Mouse (Mus musculus) ovary, postnatal 10 days (tissue): Measurements from ENCODE around the gene Tlr7.
"Not testable (repeated sequence)": the region's sequence is repeated elsewhere in the genome, so short reads cannot be mapped to it uniquely, and the experiment has no call there.

Experiments used
- DNase-seq: peaks from one replicate; pipeline ENCODE4 v3.0.0; 2022; ENCODE audit warnings: low spot score

The Tlr7 gene

GRCm38 (mm10) chrX:167330399-167330798 is at the start of gene Tlr7:
Gene Tlr7, minus strand, starts transcription at chrX:167330558.
- no peak for DNase-seq

- no peak for DNase-seq
These were observed 49.7 kb upstream of the Tlr7 start for GRCm38 (mm10) chrX:167380073-167380472.

DNA sequence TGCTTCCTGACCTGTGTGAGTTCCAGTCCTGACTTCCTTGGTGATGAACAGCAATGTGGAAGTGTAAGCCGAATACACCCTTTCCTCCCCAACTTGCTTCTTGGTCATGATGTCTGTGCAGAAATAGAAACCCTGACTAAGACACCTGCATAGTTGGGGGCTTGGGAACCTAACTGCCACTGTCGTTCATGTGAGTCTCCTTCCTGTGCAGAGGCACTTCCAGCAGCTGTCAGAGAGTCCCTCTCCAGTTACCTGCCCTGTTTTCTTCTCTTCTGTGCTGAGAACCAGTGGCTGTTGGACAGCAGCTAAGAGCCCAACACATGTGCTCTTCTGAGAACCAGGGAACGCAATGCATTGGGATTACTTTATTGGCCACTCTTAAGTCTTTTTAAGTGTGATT is 30.9 kb upstream of the Tlr7 start:
- not testable (repeated sequence) for DNase-seq

- no peak for DNase-seq
These were observed 29.3 kb upstream of the Tlr7 start for GRCm38 (mm10) chrX:167359704-167360103.

DNA sequence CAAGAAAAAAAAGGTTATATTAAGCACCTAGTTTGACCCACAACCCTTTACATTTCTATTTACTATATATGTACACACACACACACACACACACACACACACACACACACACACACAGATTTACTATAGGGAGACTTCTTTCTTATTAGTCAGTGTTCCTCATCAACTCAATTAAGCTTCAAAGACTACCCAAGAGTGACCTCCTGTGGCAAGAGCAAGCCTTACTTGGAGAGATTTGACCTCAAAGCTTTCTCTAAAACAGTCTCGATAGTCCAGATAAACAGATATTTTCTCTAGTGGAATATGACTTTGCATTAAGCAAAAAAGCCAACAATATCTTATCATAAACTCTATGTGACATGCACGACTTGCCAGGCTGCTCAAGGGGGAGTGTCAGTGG is 27.1 kb upstream of the Tlr7 start:
- DNase-seq = no peak

DNA sequence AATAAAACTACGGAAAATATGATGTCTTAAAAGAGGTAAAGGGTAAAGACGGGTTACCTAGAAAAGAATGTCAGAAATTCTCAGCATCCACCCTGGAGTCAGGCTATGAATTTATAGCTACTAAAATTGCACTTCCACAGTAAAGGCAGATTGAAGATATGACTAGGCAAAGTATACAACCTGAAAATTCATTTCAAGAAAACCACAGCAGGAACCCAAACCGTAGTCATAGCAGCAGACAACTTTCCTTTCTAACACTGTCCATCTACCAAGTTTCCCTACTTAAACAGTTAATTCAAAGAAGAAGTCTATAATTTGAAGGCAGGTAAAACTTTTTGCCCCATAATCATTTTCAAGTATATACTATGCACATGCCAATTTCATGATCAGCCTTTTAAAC is 25.6 kb upstream of the Tlr7 start:
- DNase-seq = no peak

GRCm38 (mm10) chrX:167353617-167354016 is 23.3 kb upstream of the Tlr7 start:
- no peak for DNase-seq

DNA sequence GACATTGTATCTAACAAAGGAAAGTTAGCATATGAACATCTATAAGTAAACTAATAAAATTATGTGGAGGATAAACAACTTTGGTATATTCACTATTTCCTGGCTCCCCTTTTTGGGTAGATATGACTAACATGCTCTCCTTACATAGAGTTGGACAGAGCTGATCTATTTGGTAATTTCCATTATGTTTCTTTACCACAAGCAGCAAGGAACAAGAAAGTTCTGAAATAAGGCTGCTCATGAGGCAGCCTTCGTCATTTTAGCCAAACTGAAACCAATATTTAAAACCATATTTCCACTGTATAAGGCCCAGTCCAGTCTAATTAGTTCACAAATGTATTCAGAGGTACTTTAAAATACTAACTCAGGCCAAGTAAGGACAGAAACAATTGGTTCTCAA is 16.1 kb upstream of the Tlr7 start:
- no peak for DNase-seq

- DNase-seq = no peak
These were observed 14.0 kb upstream of the Tlr7 start for GRCm38 (mm10) chrX:167344356-167344755.

GRCm38 (mm10) chrX:167341811-167342210 is 11.5 kb upstream of the Tlr7 start:
- DNase-seq = no peak

- DNase-seq = no peak
These were observed 9.8 kb upstream of the Tlr7 start for GRCm38 (mm10) chrX:167340190-167340589.

GRCm38 (mm10) chrX:167337990-167338389 is 7.6 kb upstream of the Tlr7 start:
- no peak for DNase-seq

- DNase-seq = no peak
These were observed 4.2 kb upstream of the Tlr7 start for GRCm38 (mm10) chrX:167334571-167334970.

DNA sequence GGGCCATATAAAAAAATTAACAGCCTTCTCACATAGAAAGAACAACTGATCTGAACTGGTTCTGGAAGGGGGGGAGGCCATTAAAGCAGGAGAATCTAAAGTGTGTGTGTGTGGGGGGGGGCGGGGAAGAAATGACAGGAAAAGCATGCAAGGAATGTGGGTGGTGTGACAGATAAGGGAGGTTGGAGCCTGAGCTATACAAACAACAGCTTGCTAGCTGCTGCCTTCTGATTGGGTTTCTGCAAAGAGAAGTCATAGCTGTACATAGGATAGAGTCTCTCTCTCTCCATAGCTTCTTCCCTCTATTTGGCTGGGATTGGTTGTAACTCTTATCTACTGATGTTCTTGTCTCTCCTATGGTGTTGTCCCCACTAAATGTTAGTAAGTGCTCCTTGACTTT is 2.2 kb upstream of the Tlr7 start:
- DNase-seq = no peak

DNA sequence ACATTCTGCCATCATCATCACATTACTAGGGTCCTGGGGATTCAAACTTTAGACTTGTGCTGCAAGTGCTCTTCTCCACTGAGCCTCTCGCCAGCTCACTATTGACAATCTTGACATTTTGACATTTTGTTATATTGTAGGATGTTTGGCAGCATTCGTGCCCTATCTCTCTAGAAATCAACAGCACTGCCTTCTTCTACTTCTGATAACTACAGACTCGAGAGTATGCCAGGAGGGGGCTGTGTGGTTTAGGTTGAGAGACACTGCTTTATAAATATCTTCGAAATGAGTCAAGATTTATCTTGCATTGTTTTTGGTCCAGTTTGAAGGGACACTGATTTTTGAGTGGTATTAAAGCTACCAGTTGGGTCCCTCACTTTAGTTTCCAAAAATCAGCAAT is 635 bp upstream of the Tlr7 start:
- no peak for DNase-seq

DNA sequence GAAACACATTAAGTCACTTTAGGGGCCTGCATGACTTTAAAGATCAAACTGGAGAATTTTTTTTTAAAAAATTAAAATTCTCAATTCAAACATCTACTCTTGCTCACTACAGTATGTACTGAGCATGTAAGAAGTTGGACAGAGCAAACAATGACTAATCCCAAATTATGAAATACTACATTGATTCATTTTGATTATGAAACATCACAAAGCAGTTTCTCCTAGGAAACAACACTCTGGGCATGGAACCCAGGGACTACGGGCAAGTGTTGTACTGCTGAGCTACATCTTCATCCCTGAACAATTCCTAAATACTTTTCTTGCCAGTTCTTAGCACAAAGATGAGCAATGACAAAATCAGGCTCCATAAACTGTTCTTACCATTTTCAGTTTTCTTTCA is 738 bp downstream of the Tlr7 start:
- no peak for DNase-seq

DNA sequence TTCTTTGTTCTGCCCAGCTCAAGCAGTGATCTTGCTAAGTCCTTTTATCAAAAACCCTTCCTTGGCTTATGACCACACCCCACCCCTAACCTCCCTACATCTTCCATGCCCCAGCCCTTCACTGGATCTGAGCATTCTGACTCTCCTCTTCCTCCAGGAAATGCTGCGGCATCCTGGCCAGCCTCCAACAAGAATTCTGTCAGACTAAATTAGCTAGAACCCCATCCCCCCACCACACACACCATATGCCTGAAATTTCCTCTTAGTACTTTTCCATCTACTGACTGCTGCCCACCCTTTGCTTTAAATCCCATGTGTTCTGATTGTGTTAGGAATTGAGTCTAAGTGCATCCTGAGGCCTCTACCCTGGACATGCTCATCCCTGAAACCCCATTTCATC is 1.3 kb downstream of the Tlr7 start:
- no peak for DNase-seq

DNA sequence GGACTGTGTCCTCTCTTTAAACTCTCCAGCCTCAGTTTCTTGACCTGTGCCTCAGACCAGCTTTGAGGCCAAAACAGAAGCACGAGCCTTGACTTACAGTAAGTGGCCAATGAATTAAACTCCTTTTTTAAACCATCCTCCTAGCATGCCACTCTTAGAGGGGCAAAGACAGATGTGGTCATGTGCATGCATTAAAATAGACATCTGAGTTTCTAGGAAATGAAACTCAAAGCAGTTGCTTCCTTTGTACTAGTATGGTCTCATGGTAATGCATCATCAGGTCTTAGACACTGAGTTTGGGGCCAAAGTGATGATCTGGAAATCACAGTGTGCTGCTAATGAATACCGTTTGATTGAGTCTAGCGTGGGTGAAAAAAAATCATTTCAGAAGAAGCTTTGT is 1.8 kb downstream of the Tlr7 start:
- no peak for DNase-seq

GRCm38 (mm10) chrX:167323742-167324141 is 6.6 kb downstream of the Tlr7 start:
- DNase-seq = no peak

DNA sequence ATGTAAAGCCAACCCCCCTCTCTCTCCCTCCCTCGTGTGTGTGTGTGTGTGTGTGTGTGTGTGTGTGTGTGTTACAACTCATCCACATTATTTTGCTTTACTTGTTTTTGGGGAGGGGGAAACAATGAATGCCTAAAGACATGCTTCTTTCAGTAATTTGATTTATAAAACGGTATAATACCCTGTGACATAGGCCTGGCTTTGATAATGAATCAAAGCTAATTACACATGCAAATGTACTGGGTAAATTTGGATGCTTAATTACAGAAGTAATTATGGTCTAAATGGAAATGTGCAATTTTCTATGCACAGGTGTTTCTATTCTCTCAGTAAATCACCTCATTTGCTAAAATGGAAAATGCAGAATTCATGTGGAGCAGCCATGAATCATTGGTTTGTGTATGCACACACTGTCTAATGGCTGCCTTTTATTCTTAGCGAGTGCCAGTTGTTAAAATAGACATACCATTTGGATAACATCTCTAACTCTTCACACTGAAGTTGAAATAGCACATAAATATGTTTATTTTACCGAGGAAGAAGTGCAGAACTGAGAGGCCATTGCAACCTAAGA is 9.0 kb downstream of the Tlr7 start:
- DNase-seq = no peak

GRCm38 (mm10) chrX:167318819-167319396 is 11.4 kb downstream of the Tlr7 start:
- DNase-seq = no peak

DNA sequence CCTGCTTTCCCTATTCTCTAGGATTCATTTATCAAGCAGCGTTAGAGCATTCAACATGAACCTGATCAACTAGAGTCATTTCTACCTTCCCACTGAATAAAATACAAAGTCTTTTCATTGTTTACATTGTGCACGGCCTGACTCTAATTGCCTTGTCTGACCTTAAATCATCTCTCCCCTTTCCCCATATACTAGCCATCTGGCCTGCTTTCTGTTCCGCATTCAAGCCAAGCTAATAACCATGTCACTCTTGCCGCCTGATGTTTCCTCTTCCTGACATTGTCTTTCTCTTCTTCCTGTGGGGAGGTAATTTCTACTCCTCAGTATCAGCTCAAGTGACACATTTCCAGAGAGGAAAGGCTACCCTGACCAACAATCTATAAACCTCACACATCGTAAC is 14.6 kb downstream of the Tlr7 start:
- DNase-seq = no peak

DNA sequence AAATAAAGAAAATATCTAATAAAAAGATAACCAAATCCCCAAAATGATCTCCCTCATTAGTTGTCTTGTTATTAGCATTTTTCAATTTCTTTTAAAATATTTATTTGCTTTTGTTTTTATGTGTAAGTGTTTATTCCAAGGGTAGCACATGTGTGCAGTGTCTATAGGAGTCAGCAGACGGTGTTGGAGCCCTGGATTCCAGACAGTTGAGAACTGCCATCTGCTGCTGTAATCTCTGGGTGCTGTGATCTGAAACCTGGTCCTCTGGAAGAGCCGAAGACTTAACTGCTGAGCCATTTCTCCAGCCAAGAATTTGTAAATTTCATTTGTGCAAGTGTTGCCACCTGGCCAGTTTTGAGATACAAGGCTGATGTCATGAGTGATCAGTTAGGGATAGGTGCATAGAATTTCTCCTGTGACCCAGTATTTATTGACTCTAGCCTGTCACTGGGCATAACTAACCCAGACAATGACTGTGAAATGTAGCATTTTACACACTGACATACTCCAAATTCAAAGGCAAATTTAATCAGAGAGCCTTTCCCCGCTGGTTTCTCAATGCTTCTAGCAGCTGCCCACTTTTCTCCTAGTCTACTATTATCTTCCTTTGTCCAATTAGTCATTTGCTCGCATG is 15.1 kb downstream of the Tlr7 start:
- no peak for DNase-seq

DNA sequence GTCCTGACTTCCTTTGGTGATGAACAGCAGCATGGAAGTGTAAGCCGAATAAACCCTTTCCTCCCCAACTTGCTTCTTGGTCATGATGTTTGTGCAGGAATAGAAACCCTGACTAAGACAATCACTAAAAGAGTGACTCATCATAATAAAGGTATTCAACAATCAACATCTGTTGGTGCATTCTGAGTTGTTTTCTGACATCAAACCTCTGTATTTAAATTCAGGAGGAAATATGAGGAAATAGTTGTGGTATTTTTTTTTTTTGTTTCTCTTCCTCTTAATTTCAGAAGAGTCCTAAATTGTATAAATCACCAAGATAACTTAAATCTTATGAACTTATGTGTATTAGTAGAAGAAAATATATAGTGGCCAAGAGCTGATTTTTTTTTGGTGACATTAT is 28.3 kb downstream of the Tlr7 start:
- not testable (repeated sequence) for DNase-seq
